Mouse (Mus musculus): Measurements from ENCODE around the gene Hoxb4. TPM values are rescaled to one million over a fixed set of nuclear protein-coding genes. Genes with fewer than 3 reads are reported as not detected.

Hoxb4 gene
- polyA plus RNA-seq, 1 experiment from 2014 or later, result 11.3 TPM

- peak within 1 kb of the TSS; percentile 57 for H3K4me3 ChIP-seq
- H3K9ac ChIP-seq, result peak within 1 kb of the TSS; percentile 99
- H3K36me3 ChIP-seq, result no peaks in the 10 kb centered on the region
- 2% methylated on average over 10 of the region's 10 CpGs for WGBS
- H3K9me3 ChIP-seq, result no peaks in the 10 kb centered on the region
- peaks cover 10% of the 10 kb centered on the region for H3K4me1 ChIP-seq (replicated peaks)
- peak within 1 kb of the TSS; percentile 100 for H3K27ac ChIP-seq
- ATAC-seq (ENCODE audit: low FRiP score), result no peak
- peaks cover 92% of the 10 kb centered on the region for H3K27me3 ChIP-seq
- H3K4me2 ChIP-seq, result peak within 1 kb of the TSS; percentile 83
Measured at GRCm38 (mm10) chr11:96323154-96323553, 5.1 kb downstream of the Hoxb4 start, which contains the start of gene Hoxb3. Gene Hoxb3 (plus strand): TSS chr11:96323326.

- no peaks in the 10 kb centered on the region for H3K9me3 ChIP-seq
- H3K27me3 ChIP-seq, result peaks cover 95% of the 10 kb centered on the region
- peak overlapping the region; percentile 57 for H3K4me3 ChIP-seq
- no peaks in the 10 kb centered on the region for H3K36me3 ChIP-seq
- 1% methylated on average over 5 of the region's 5 CpGs for WGBS
- no peak for ATAC-seq (ENCODE audit: low FRiP score)
- H3K9ac ChIP-seq, result peak overlapping the region; percentile 99
- H3K4me1 ChIP-seq (replicated peaks), result peaks cover 10% of the 10 kb centered on the region; the same call in 1 of the 2 replicates
- H3K27ac ChIP-seq, result peak overlapping the region; percentile 100
- peak overlapping the region; percentile 83 for H3K4me2 ChIP-seq
Measured at GRCm38 (mm10) chr11:96324125-96324524, 6.1 kb downstream of the Hoxb4 start.

GRCm38 (mm10) chr11:96324965-96325364 lies 6.9 kb downstream of the Hoxb4 start:
- peak overlapping the region; percentile 99 for H3K9ac ChIP-seq
- H3K36me3 ChIP-seq, result no peaks in the 10 kb centered on the region
- no peaks in the 10 kb centered on the region for H3K9me3 ChIP-seq
- H3K27me3 ChIP-seq, result peaks cover 95% of the 10 kb centered on the region
- H3K27ac ChIP-seq, result peak overlapping the region; percentile 100
- peaks cover 11% of the 10 kb centered on the region; the same call in 1 of the 2 replicates for H3K4me1 ChIP-seq (replicated peaks)
- no peak for ATAC-seq (ENCODE audit: low FRiP score)
- H3K4me2 ChIP-seq, result peak overlapping the region; percentile 83
- peak overlapping the region; percentile 57 for H3K4me3 ChIP-seq
- WGBS, result 2% methylated on average over 8 of the region's 8 CpGs

GRCm38 (mm10) chr11:96325747-96326212 lies 7.7 kb downstream of the Hoxb4 start:
- no peak for ATAC-seq (ENCODE audit: low FRiP score)
- peak overlapping the region; percentile 57 for H3K4me3 ChIP-seq
- peak overlapping the region; percentile 99 for H3K9ac ChIP-seq

GRCm38 (mm10) chr11:96326705-96327104 lies 8.6 kb downstream of the Hoxb4 start:
- WGBS, result under 1% methylated on average over 12 of the region's 12 CpGs
- peak overlapping the region; percentile 99 for H3K9ac ChIP-seq
- peaks cover 21% of the 10 kb centered on the region for H3K4me1 ChIP-seq (replicated peaks)
- H3K36me3 ChIP-seq, result no peaks in the 10 kb centered on the region
- peaks cover 97% of the 10 kb centered on the region for H3K27me3 ChIP-seq
- H3K27ac ChIP-seq, result peak overlapping the region; percentile 100
- H3K4me3 ChIP-seq, result peak overlapping the region; percentile 57
- H3K9me3 ChIP-seq, result no peaks in the 10 kb centered on the region
- no peak for ATAC-seq (ENCODE audit: low FRiP score)
- H3K4me2 ChIP-seq, result peak overlapping the region; percentile 83

More at GRCm38 (mm10) chr11:96325747-96326212, 7.7 kb downstream of the Hoxb4 start:
- H3K27me3 ChIP-seq, result peaks cover 97% of the 10 kb centered on the region
- H3K36me3 ChIP-seq, result no peaks in the 10 kb centered on the region
- WGBS, result under 1% methylated on average over 22 of the region's 22 CpGs
- peak overlapping the region; percentile 100 for H3K27ac ChIP-seq
- H3K4me1 ChIP-seq (replicated peaks), result peaks cover 16% of the 10 kb centered on the region
- H3K4me2 ChIP-seq, result peak overlapping the region; percentile 83
- no peaks in the 10 kb centered on the region for H3K9me3 ChIP-seq

- WGBS, result 4% methylated on average over 7 of the region's 7 CpGs
- no peaks in the 10 kb centered on the region for H3K36me3 ChIP-seq
- ATAC-seq (ENCODE audit: low FRiP score), result no peak
- no peaks in the 10 kb centered on the region for H3K9me3 ChIP-seq
- H3K9ac ChIP-seq, result peak overlapping the region; percentile 99
- peaks cover 23% of the 10 kb centered on the region for H3K4me1 ChIP-seq (replicated peaks)
- H3K4me3 ChIP-seq, result peak overlapping the region; percentile 57
- H3K27me3 ChIP-seq, result peaks cover 97% of the 10 kb centered on the region
- peak overlapping the region; percentile 100 for H3K27ac ChIP-seq
- H3K4me2 ChIP-seq, result peak overlapping the region; percentile 83
Measured at GRCm38 (mm10) chr11:96327122-96327521, 9.1 kb downstream of the Hoxb4 start.

- Histone ChIP-seq H3K27ac (peak overlapping the region; percentile 100), H3K9ac (peak overlapping the region; percentile 99), H3K4me2 (peak overlapping the region; percentile 83), H3K27me3 (peaks cover 97% of the 10 kb centered on the region), H3K9me3 (no peaks in the 10 kb centered on the region), H3K4me3 (peak overlapping the region; percentile 57), H3K36me3 (no peaks in the 10 kb centered on the region), H3K4me1 (replicated peaks) (peaks cover 23% of the 10 kb centered on the region)
- WGBS, result 3% methylated on average over 5 of the region's 5 CpGs
- ATAC-seq (ENCODE audit: low FRiP score), result peak; percentile 62
Measured at GRCm38 (mm10) chr11:96327750-96328149, 9.7 kb downstream of the Hoxb4 start.

GRCm38 (mm10) chr11:96328605-96329004 lies 10.5 kb downstream of the Hoxb4 start:
- WGBS, result 5% methylated on average over 8 of the region's 8 CpGs
- Histone ChIP-seq H3K36me3 (no peaks in the 10 kb centered on the region; the same call in 1 of the 2 replicates), H3K9ac (peak overlapping the region; percentile 99), H3K4me3 (peak overlapping the region; percentile 57), H3K27ac (peak overlapping the region; percentile 100), H3K27me3 (peaks cover 98% of the 10 kb centered on the region), H3K9me3 (no peaks in the 10 kb centered on the region), H3K4me2 (peak overlapping the region; percentile 83), H3K4me1 (replicated peaks) (peaks cover 23% of the 10 kb centered on the region)
- ATAC-seq (ENCODE audit: low FRiP score), result no peak

- peak overlapping the region; percentile 83 for H3K4me2 ChIP-seq
- H3K4me3 ChIP-seq, result peak overlapping the region; percentile 57
- H3K4me1 ChIP-seq (replicated peaks), result peaks cover 38% of the 10 kb centered on the region
- no peaks in the 10 kb centered on the region; the same call in 1 of the 2 replicates for H3K36me3 ChIP-seq
- H3K27me3 ChIP-seq, result peaks cover 100% of the 10 kb centered on the region
- H3K9me3 ChIP-seq, result no peaks in the 10 kb centered on the region
- peak overlapping the region; percentile 99 for H3K9ac ChIP-seq
- no peak for ATAC-seq (ENCODE audit: low FRiP score)
- H3K27ac ChIP-seq, result peak overlapping the region; percentile 100
- under 1% methylated on average over 8 of the region's 8 CpGs for WGBS
Measured at GRCm38 (mm10) chr11:96332105-96332504, 14.0 kb downstream of the Hoxb4 start.

GRCm38 (mm10) chr11:96332618-96333032 lies 14.6 kb downstream of the Hoxb4 start:
- peak overlapping the region; percentile 83 for H3K4me2 ChIP-seq
- H3K27ac ChIP-seq, result peak overlapping the region; percentile 100
- H3K27me3 ChIP-seq, result peaks cover 99% of the 10 kb centered on the region
- H3K4me3 ChIP-seq, result peak overlapping the region; percentile 57
- H3K4me1 ChIP-seq (replicated peaks), result peaks cover 33% of the 10 kb centered on the region
- peak overlapping the region; percentile 99 for H3K9ac ChIP-seq
- no peaks in the 10 kb centered on the region for H3K9me3 ChIP-seq
- WGBS, result 1% methylated on average over 35 of the region's 35 CpGs
- H3K36me3 ChIP-seq, result no peaks in the 10 kb centered on the region; the same call in 1 of the 2 replicates
- no peak for ATAC-seq (ENCODE audit: low FRiP score)

- no peaks in the 10 kb centered on the region; the same call in 1 of the 2 replicates for H3K36me3 ChIP-seq
- H3K4me1 ChIP-seq (replicated peaks), result peaks cover 38% of the 10 kb centered on the region
- H3K9ac ChIP-seq, result peak overlapping the region; percentile 99
- H3K4me3 ChIP-seq, result peak overlapping the region; percentile 57
- H3K27me3 ChIP-seq, result peaks cover 99% of the 10 kb centered on the region
- ATAC-seq (ENCODE audit: low FRiP score), result no peak
- WGBS, result 2% methylated on average over 17 of the region's 17 CpGs
- peak overlapping the region; percentile 83 for H3K4me2 ChIP-seq
- H3K27ac ChIP-seq, result peak overlapping the region; percentile 100
- H3K9me3 ChIP-seq, result no peaks in the 10 kb centered on the region
Measured at GRCm38 (mm10) chr11:96333241-96334001, 15.4 kb downstream of the Hoxb4 start.

- peaks cover 99% of the 10 kb centered on the region for H3K27me3 ChIP-seq
- WGBS, result 8% methylated on average over 2 of the region's 2 CpGs
Measured at GRCm38 (mm10) chr11:96334002-96334364, 15.9 kb downstream of the Hoxb4 start.

More at GRCm38 (mm10) chr11:96334002-96334364, 15.9 kb downstream of the Hoxb4 start:
- H3K4me2 ChIP-seq, result peak overlapping the region; percentile 83
- peaks cover 43% of the 10 kb centered on the region for H3K4me1 ChIP-seq (replicated peaks)
- no peak for ATAC-seq (ENCODE audit: low FRiP score)
- peak overlapping the region; percentile 57 for H3K4me3 ChIP-seq
- no peaks in the 10 kb centered on the region for H3K9me3 ChIP-seq
- peak overlapping the region; percentile 99 for H3K9ac ChIP-seq
- H3K27ac ChIP-seq, result peak overlapping the region; percentile 100
- H3K36me3 ChIP-seq, result no peaks in the 10 kb centered on the region; the same call in 1 of the 2 replicates
